Mouse (Mus musculus) liver, postnatal 0 days (tissue): Measurements from ENCODE around the gene Mgat4a. TPM values are rescaled to one million over a fixed set of nuclear protein-coding genes. Genes with fewer than 3 reads are reported as not detected.
A peak's percentile ranks its signal among the peaks of the same experiment; 100 is the strongest.

ENCODE experiments used
- ATAC-seq: fragments of 200-750 bp; cut with Nextera tagmentation; 2 replicates; pipeline ENCODE4 v1.8.0; 2017; ENCODE audit warnings: mild to moderate bottlenecking, moderate library complexity
- DNase-seq: peaks from one replicate; pipeline ENCODE4 v3.0.0-alpha.2; 2016
- H3K27ac ChIP-seq: fragments of 300-500 bp; sonication (generic); 2 replicates; pipeline ENCODE4 v1.5.1; 2014; ENCODE audit warnings: antibody characterized with exemption, moderate library complexity, mild to moderate bottlenecking, low read depth
- H3K27me3 ChIP-seq: fragments of 300-500 bp; sonication (generic); 2 replicates; pipeline ENCODE4 v1.6.1; 2014; ENCODE audit warnings: low read length, control low read depth, mixed read lengths; ENCODE audit not compliant: insufficient read depth
- H3K36me3 ChIP-seq: fragments of 300-500 bp; sonication (generic); replicated peaks from 2 replicates; pipeline ENCODE4 v1.6.1; 2014; ENCODE audit warnings: mild to moderate bottlenecking, control low read depth, low read length, moderate library complexity, mixed read lengths; ENCODE audit not compliant: insufficient read depth
- H3K4me1 ChIP-seq: fragments of 300-500 bp; sonication (generic); 2 replicates; pipeline ENCODE4 v1.6.1; 2014; ENCODE audit warnings: antibody characterized with exemption, mild to moderate bottlenecking, control low read depth; ENCODE audit not compliant: insufficient read depth
- H3K4me2 ChIP-seq: fragments of 300-500 bp; sonication (generic); 2 replicates; pipeline ENCODE4 v1.6.1; 2014; ENCODE audit warnings: low read depth, mild to moderate bottlenecking, low read length, moderate library complexity, mixed read lengths
- H3K4me3 ChIP-seq: fragments of 300-500 bp; sonication (generic); 2 replicates; pipeline ENCODE4 v1.5.1; 2014; ENCODE audit warnings: low read depth, low read length
- H3K9ac ChIP-seq: fragments of 300-500 bp; sonication (generic); replicated peaks from 2 replicates; pipeline ENCODE4 v1.6.1; 2014; ENCODE audit warnings: mild to moderate bottlenecking, moderate library complexity
- H3K9me3 ChIP-seq: fragments of 300-500 bp; sonication (generic); 2 replicates; pipeline ENCODE4 v1.6.1; 2016; ENCODE audit warnings: mild to moderate bottlenecking, control low read depth, low read length, mixed read lengths
- CTCF ChIP-seq: sonication (generic); IDR thresholded peaks from 2 replicates; pipeline ENCODE4 v1.5.1; 2016; ENCODE audit warnings: antibody characterized with exemption, low read depth
- EP300 ChIP-seq: IDR thresholded peaks from 2 replicates; pipeline ENCODE4 v1.6.1; 2016; ENCODE audit warnings: antibody characterized with exemption, low read depth, mild to moderate bottlenecking
- WGBS: fragments of 180-500 bp; shearing (Covaris S2); extraction: QIAGEN DNeasy Blood & Tissue Kit; methylation state at CpG from one replicate; pipeline ENCODE4 v1.1.7; 2014; ENCODE audit not compliant: insufficient replicate concordance; 5-methylcytosine and 5-hydroxymethylcytosine counted together
- polyA plus RNA-seq: library from polyadenylated mRNA; unstranded; fragments of >200 nt; fragmentation: Nextera tagmentation; extraction: Ambion mirVana; gene quantifications from 2 replicates; pipeline ENCODE4 v1.2.1, GENCODE M21; 2015

The Mgat4a gene
- polyA plus RNA-seq, 1 experiment from 2014 or later: 0.66 TPM

DNA sequence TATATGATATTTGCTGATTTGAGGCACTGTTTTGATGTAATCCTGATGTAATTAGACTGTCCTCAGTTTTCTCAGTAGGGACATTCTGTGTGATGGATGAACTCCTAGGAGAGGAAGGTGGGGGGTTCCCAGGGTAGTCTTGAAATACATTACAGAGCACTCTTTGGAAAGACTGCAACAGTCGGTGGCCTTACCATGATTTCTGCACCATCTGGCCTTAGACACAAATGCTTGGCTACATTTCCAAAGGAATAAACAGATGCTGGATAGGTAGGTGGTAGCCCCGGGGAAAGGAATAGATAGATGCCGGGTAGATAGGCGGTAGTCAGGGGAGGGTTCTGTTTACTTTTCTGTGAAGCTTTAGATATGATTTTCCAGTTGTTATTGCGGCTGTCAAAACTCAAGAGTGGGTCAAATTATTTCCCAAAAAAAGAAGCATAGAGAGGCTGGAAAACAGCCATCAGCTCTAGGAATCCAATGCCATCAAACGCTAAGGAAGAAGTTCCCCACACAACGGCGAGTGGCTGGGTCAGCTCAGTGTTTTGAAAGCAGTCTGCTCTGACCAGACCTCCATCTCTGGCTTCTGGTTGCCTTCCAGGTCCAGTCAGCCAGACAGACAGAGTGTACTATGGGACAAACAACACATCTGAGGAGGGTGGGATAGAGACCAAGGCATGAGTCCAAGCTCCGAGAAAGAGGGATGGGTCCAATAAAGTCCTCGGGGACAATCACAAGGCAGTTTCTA, 31.9 kb upstream of the Mgat4a start:
- DNase-seq: no peak
- Histone ChIP-seq H3K4me3 (no peak overlapping the region), H3K4me2 (no peak overlapping the region), H3K9ac (no peak overlapping the region), H3K4me1 (no peaks in the 10 kb centered on the region), H3K9me3 (no peaks in the 10 kb centered on the region), H3K27ac (no peak overlapping the region), H3K36me3 (no peaks in the 10 kb centered on the region), H3K27me3 (no peaks in the 10 kb centered on the region)
- TF ChIP-seq EP300: no peak
- TF ChIP-seq CTCF: no peak
- no peak for ATAC-seq
- 69% methylated on average over 10 of the region's 10 CpGs for WGBS

DNA sequence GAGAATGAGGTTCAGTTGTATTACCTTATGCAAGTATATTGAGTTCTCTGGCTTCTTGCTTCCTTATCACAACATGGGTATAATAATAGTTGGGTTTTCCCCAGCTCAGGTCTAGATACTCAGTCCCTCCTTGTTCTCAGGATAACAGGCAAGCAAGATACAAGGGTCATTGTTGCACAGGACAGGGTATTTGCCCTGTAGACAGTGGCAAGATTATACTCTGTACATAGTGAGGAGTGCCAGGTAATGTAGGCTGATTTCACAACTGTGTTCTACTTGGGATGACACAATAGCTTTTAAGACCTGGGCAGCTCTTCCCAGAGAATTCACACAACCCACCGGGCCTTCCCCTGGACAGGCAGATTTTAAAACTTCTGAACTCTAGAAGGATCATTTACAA, 27.6 kb upstream of the Mgat4a start:
- H3K4me2 ChIP-seq: no peak overlapping the region
- H3K36me3 ChIP-seq: no peaks in the 10 kb centered on the region
- no peak overlapping the region for H3K27ac ChIP-seq
- no peak overlapping the region for H3K9ac ChIP-seq
- H3K4me3 ChIP-seq: no peak overlapping the region
- H3K4me1 ChIP-seq: no peaks in the 10 kb centered on the region
- no peaks in the 10 kb centered on the region for H3K27me3 ChIP-seq
- ATAC-seq (no peak), DNase-seq (no peak)
- no peak for TF ChIP-seq EP300
- TF ChIP-seq CTCF: no peak
- H3K9me3 ChIP-seq: no peaks in the 10 kb centered on the region
- WGBS: 79% methylated on average over 1 of the region's 1 CpGs

DNA sequence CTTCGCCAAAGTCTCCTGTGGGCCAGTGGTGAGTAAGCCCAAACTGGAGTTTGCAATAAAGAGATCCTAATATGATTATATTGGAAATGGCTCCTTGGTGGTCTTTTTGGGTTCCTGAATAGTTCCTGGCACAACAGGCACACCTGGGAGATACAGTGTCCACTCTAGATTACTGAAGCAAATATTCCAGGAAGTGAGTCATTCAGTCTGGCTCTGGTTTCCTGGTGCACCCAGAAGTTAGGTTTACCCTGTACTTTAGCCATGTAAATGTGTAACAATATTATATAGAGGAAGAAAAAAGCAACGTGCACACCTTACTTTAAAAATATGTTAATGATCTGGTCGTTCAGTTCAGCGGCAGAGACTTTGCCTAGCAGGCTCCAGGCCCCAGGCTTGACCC, 25.9 kb upstream of the Mgat4a start:
- TF ChIP-seq EP300 (no peak), CTCF (no peak)
- Histone ChIP-seq H3K9me3 (no peaks in the 10 kb centered on the region), H3K4me1 (no peaks in the 10 kb centered on the region), H3K4me2 (no peak overlapping the region), H3K36me3 (no peaks in the 10 kb centered on the region), H3K4me3 (no peak overlapping the region), H3K9ac (no peak overlapping the region), H3K27ac (no peak overlapping the region), H3K27me3 (no peaks in the 10 kb centered on the region)
- 65% methylated on average over 4 of the region's 4 CpGs for WGBS
- no peak for ATAC-seq
- DNase-seq: no peak

DNA sequence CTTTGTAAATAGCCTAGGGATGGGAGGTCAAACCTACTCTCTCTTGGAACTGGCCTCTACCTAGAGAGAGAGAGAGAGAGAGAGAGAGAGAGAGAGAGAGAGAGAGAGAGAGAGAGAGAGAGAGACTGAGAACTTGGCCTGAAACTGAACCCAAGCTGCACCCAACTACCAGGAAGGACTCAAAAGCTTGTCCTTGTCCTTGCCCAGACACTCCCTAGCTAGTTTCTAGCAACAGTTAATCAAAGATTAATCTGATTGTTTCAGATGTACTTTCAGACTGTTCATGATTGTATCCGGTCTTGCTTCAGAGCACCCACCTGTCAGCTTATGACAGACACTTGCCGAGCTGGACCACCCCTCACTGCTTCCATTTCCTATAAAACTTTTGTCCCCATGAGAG, 25.5 kb upstream of the Mgat4a start:
- WGBS: 54% methylated on average over 2 of the region's 2 CpGs
- no peaks in the 10 kb centered on the region for H3K4me1 ChIP-seq
- H3K9ac ChIP-seq: no peak overlapping the region
- ATAC-seq: no peak
- H3K4me3 ChIP-seq: no peak overlapping the region
- H3K4me2 ChIP-seq: no peak overlapping the region
- no peaks in the 10 kb centered on the region for H3K27me3 ChIP-seq
- no peak for TF ChIP-seq CTCF
- TF ChIP-seq EP300: no peak
- H3K36me3 ChIP-seq: no peaks in the 10 kb centered on the region
- DNase-seq: no peak
- no peak overlapping the region for H3K27ac ChIP-seq
- no peaks in the 10 kb centered on the region for H3K9me3 ChIP-seq

DNA sequence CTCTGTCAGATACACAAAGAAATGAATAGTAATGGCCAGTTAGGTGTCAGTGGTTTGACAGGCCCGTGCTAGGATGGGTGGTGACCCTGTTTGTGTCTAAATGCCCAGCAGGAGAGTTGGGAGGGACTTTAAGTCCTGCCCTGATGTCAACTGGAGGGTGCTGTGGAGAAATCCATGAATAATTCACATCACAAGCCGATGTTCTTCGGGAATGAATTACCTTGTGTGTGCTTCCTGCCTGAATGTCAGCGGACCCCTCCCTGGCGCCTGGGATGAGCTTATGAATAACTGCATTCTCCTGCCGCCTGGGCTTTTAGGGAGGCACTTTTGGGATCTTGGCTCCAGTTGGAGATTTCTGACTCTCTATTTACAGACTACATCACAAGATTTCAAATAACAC, 24.6 kb upstream of the Mgat4a start:
- Histone ChIP-seq H3K36me3 (no peaks in the 10 kb centered on the region), H3K4me3 (no peak overlapping the region), H3K9me3 (no peaks in the 10 kb centered on the region), H3K27ac (no peak overlapping the region), H3K4me2 (no peak overlapping the region), H3K4me1 (no peaks in the 10 kb centered on the region), H3K27me3 (no peaks in the 10 kb centered on the region), H3K9ac (no peak overlapping the region)
- 74% methylated on average over 6 of the region's 6 CpGs for WGBS
- ATAC-seq (no peak), DNase-seq (no peak)
- TF ChIP-seq CTCF: no peak
- no peak for TF ChIP-seq EP300

DNA sequence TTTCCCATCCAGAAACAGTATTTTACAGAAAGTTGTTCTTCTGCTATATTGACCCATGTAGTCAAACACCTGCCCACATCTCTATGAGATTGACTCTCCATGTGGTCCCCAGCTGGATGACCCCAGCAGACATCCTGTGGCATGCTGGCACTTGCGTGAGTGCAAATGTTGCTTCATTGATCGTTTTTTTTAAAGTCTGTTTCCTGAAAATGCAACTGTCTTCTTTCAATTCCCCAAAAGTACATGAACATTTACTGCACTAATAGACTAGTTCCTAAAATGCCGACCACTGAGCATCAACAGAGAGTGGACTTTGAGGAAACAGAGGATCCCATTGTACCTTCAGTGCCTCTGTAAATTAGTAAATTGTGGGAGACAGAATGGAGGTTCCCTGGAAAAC, 21.1 kb upstream of the Mgat4a start:
- Histone ChIP-seq H3K27ac (peak overlapping the region; percentile 51; the same call in 1 of the 2 replicates), H3K27me3 (no peaks in the 10 kb centered on the region), H3K4me2 (no peak overlapping the region), H3K4me1 (no peaks in the 10 kb centered on the region), H3K36me3 (no peaks in the 10 kb centered on the region), H3K4me3 (no peak overlapping the region), H3K9ac (no peak overlapping the region), H3K9me3 (no peaks in the 10 kb centered on the region)
- TF ChIP-seq EP300 (peak; percentile 68), CTCF (no peak)
- WGBS: 40% methylated on average over 3 of the region's 3 CpGs
- ATAC-seq (peak; percentile 27; the same call in 1 of the 2 replicates), DNase-seq (peak; percentile 29)

DNA sequence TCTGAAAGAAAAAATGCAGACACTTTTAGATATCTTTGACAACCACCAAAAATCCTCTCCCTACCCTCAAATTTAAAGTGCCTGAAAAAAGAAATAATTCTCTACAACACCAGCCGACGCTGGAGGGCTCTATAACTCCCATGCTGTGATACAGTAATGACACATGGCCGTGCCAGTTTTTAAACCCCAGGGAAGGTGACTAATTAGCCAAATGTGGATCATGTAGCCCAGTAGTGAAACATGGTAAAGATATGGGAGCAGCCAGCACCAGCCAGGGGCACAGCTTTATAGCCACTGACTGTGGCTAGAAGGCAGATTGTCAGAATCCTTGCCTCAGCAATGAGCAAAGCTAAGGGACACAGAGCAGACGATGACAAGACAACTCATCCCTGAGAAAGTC, 19.5 kb upstream of the Mgat4a start:
- H3K4me1 ChIP-seq: no peaks in the 10 kb centered on the region
- H3K36me3 ChIP-seq: no peaks in the 10 kb centered on the region
- H3K4me3 ChIP-seq: no peak overlapping the region
- no peak overlapping the region for H3K27ac ChIP-seq
- TF ChIP-seq CTCF (no peak), EP300 (no peak)
- H3K9ac ChIP-seq: no peak overlapping the region
- DNase-seq (no peak), ATAC-seq (no peak)
- H3K9me3 ChIP-seq: no peaks in the 10 kb centered on the region
- WGBS: 75% methylated on average over 4 of the region's 4 CpGs
- no peak overlapping the region for H3K4me2 ChIP-seq
- H3K27me3 ChIP-seq: no peaks in the 10 kb centered on the region
